Mouse (Mus musculus) liver, postnatal 0 days (tissue): ENCODE results near the gene Patz1.

Experiments used
- CTCF ChIP-seq: sonication (generic); IDR thresholded peaks from 2 replicates; pipeline ENCODE4 v1.5.1; 2016; ENCODE audit warnings: antibody characterized with exemption, low read depth
- EP300 ChIP-seq: IDR thresholded peaks from 2 replicates; pipeline ENCODE4 v1.6.1; 2016; ENCODE audit warnings: antibody characterized with exemption, low read depth, mild to moderate bottlenecking

- TF ChIP-seq CTCF (no peak), EP300 (no peak)
Measured at GRCm38 (mm10) chr11:3302792-3303191, 14.1 kb downstream of the Patz1 start.
